Mouse (Mus musculus): ENCODE data around the gene Wdr20. TPM values are rescaled to one million over a fixed set of nuclear protein-coding genes. Genes with fewer than 3 reads are reported as not detected.
A peak's percentile ranks its signal among the peaks of the same experiment; 100 is the strongest.

The Wdr20 gene
- polyA plus RNA-seq, 1 experiment from 2014 or later = 22.1 TPM

DNA sequence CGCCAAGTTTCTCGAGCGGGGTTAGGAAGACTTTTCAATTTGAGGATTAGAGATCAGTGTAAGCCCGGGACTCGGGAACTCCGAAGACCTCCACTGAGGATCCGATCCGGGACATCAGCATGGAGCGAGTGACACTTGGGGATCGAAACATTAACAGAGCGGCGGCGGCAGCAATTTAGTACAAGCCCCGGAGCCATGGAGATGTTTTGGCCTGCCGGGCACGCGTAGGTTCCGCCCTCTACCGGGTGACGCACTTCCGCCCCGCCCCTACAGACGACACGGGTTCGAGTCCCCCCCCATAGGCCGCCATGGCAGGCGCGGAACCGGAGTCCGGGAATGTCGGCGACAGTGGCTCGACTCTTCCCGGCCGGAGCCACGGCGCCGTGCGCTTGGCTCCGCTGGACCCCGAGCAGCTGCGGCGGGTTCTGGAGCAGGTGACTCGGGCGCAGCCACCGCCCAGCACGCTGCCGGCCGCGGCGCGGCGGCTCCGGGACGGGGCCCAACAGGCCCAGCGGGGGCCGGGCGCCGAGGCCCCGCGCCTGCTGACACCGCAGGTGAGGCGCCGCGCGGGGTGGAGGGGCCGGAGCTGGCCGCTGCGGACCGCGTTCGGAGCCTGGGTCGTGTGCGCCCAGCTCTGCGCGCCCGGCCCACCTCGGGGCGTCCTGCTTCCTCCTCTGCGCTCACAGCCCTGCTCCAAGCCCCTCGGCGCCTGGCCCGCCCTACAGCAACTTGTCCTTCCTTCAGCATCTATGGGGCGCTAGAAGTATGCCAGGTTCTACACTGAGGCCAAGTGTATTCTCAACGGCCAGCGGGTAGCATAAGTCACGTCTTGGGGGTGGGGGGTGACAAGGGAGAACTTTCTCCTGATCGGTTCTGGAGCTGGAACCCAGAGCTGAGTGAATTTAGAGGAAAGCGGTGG, 112.5 kb downstream of the Wdr20 start, which contains the start of gene Zfp839:
Gene Zfp839 (plus strand): TSS at position 244 of the 919 bp plus-strand sequence.
- WGBS = under 1% methylated on average over 79 of the region's 89 CpGs
- no peaks in the 10 kb centered on the region for H3K9me3 ChIP-seq
- peaks cover 6% of the 10 kb centered on the region for H3K36me3 ChIP-seq
- peak within 1 kb of the TSS; percentile 64 for H3K4me2 ChIP-seq
- peak within 1 kb of the TSS; percentile 89 for H3K4me3 ChIP-seq
- H3K27me3 ChIP-seq = peaks cover 18% of the 10 kb centered on the region
- peaks cover 33% of the 10 kb centered on the region for H3K4me1 ChIP-seq
- peak; percentile 76 for ATAC-seq (ENCODE audit: insufficient number of reproducible peaks, low FRiP score, low TSS enrichment, low read depth)
- H3K27ac ChIP-seq = peak within 1 kb of the TSS; percentile 87
- H3K9ac ChIP-seq = peak within 1 kb of the TSS; percentile 89

DNA sequence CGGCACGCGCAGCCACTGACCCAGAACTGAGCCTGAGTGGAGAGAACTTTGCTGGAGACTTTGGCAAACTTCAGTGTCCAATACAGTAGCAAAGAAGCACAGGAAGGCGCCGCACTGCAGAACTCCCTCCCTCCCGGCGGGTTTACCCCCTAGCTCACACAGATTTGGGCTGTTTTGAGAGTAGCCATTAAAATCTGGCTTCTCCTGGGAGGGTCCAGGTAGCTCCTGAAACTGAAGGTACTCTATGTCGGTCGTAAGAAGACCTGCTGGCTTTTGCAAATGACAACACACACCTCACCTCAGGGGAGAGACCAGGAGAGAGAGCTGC, 113.1 kb downstream of the Wdr20 start:
- Histone ChIP-seq H3K4me2 (peak overlapping the region; percentile 64), H3K9me3 (no peaks in the 10 kb centered on the region), H3K36me3 (peaks cover 12% of the 10 kb centered on the region), H3K27ac (peak overlapping the region; percentile 87), H3K4me3 (peak overlapping the region; percentile 89), H3K27me3 (peaks cover 17% of the 10 kb centered on the region), H3K9ac (peak overlapping the region; percentile 89), H3K4me1 (peaks cover 27% of the 10 kb centered on the region)
- no peak for ATAC-seq (ENCODE audit: insufficient number of reproducible peaks, low FRiP score, low TSS enrichment, low read depth)
- WGBS = 8% methylated on average over 9 of the region's 9 CpGs

DNA sequence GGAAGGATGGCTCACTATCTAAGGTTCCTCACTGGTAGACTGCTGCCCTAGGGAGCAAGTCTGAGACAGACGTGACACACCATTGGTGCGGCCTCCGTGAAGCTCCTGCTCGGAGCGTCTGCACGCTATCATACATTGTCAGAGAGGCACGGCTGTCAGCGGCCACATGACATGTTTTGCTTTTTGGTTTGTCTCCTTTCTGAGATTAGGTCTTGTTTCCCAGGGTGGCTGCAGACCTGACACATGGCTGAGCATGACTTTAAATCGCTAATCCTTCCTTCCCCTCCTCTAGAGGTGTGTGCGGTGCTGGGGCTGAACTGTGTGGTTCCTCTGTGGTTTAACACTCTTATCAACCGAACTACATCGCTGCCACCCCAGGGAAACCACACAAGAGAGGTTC, 113.7 kb downstream of the Wdr20 start:
- WGBS = 74% methylated on average over 12 of the region's 12 CpGs
- Histone ChIP-seq H3K36me3 (peaks cover 18% of the 10 kb centered on the region), H3K27ac (no peak overlapping the region), H3K9ac (no peak overlapping the region), H3K4me2 (peak overlapping the region; percentile 64), H3K27me3 (peaks cover 12% of the 10 kb centered on the region), H3K4me1 (peaks cover 22% of the 10 kb centered on the region), H3K4me3 (peak overlapping the region; percentile 89), H3K9me3 (no peaks in the 10 kb centered on the region)
- ATAC-seq (ENCODE audit: insufficient number of reproducible peaks, low FRiP score, low TSS enrichment, low read depth) = no peak

DNA sequence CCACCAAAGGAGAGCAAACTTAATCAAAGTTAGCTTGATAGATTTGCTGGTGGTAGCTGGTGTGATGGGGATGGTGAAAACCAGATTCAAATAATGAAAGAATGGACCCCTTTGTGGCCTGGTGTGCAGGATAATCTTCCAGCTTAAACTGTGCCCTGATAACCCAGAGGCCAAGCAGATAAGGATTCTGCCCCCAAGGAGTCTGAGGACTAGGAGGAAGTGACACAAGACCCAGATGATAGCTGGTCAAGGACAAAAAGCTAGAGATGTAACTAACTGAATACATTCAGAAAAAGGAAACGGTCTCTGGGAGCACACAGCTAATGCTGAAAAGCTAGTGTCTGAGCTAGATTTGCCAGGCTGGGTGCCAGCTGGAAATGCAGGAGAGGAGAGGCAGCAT, 114.2 kb downstream of the Wdr20 start:
- Histone ChIP-seq H3K4me2 (no peak overlapping the region), H3K4me1 (peaks cover 22% of the 10 kb centered on the region), H3K9ac (no peak overlapping the region), H3K27me3 (peaks cover 8% of the 10 kb centered on the region; the same call in 1 of the 2 replicates), H3K27ac (no peak overlapping the region), H3K9me3 (no peaks in the 10 kb centered on the region), H3K36me3 (peaks cover 23% of the 10 kb centered on the region), H3K4me3 (no peak overlapping the region)
- WGBS = 89% methylated on average over 1 of the region's 1 CpGs
- no peak for ATAC-seq (ENCODE audit: insufficient number of reproducible peaks, low FRiP score, low TSS enrichment, low read depth)

Other genes starting within 250 kb of the Wdr20 start
- 43.2 and 47.2 TPM in 2 replicates for gene Dync1h1, start 136.5 kb upstream of the Wdr20 start, polyA plus RNA-seq (2015; fragmentation: Nextera tagmentation; extraction: Ambion mirVana)
- gene 1700001K19Rik, start 55.3 kb upstream of the Wdr20 start, polyA plus RNA-seq (2015; fragmentation: Nextera tagmentation; extraction: Ambion mirVana) = 0.15 TPM in 1 of 2 replicates, not detected in the other
- 644 and 712 TPM in 2 replicates for gene Hsp90aa1, start 35.2 kb upstream of the Wdr20 start, polyA plus RNA-seq (2015; fragmentation: Nextera tagmentation; extraction: Ambion mirVana)
- 3.6 and 4.3 TPM in 2 replicates for gene Mok, start 103.0 kb downstream of the Wdr20 start, polyA plus RNA-seq (2015; fragmentation: Nextera tagmentation; extraction: Ambion mirVana)
- gene Zfp839, start 112.3 kb downstream of the Wdr20 start, polyA plus RNA-seq (2015; fragmentation: Nextera tagmentation; extraction: Ambion mirVana) = 6.5 and 8.8 TPM in 2 replicates
- 74.8 and 76.2 TPM in 2 replicates for gene Cinp, start 151.2 kb downstream of the Wdr20 start, polyA plus RNA-seq (2015; fragmentation: Nextera tagmentation; extraction: Ambion mirVana)
- gene Tecpr2, start 151.3 kb downstream of the Wdr20 start, polyA plus RNA-seq (2015; fragmentation: Nextera tagmentation; extraction: Ambion mirVana) = 3.2 and 3.8 TPM in 2 replicates
- 16.4 and 20.0 TPM in 2 replicates for gene Ankrd9, start 241.1 kb downstream of the Wdr20 start, polyA plus RNA-seq (2015; fragmentation: Nextera tagmentation; extraction: Ambion mirVana)

Measured in limb, embryonic 15.5 days (tissue).